Mouse (Mus musculus) midbrain, embryonic 12.5 days (tissue): ENCODE measurements at regions not wholly inside any gene's neighbourhood (a gene's known extent, or its start where the extent isn't known, plus 50 kb on each side); places are given as distances from the start of the nearest gene placed in this dataset.
A peak's percentile ranks its signal among the peaks of the same experiment; 100 is the strongest.

Experiments used
- ATAC-seq: fragments of 200-750 bp; cut with Nextera tagmentation; 2 replicates; pipeline ENCODE4 v1.8.0; 2017; ENCODE audit warnings: low read depth, moderate TSS enrichment, moderate library complexity; ENCODE audit not compliant: low FRiP score
- H3K27ac ChIP-seq: fragments of 300-500 bp; sonication (generic); replicated peaks from 2 replicates; pipeline ENCODE4 v1.5.1; 2016; ENCODE audit warnings: mild to moderate bottlenecking
- H3K27me3 ChIP-seq: fragments of 300-500 bp; sonication (generic); 2 replicates; pipeline ENCODE4 v1.6.1; 2016; ENCODE audit warnings: mild to moderate bottlenecking
- H3K36me3 ChIP-seq: fragments of 300-500 bp; sonication (generic); 2 replicates; pipeline ENCODE4 v1.6.1; 2016
- H3K4me1 ChIP-seq: fragments of 300-500 bp; sonication (generic); 2 replicates; pipeline ENCODE4 v1.6.1; 2016
- H3K4me2 ChIP-seq: fragments of 300-500 bp; sonication (generic); replicated peaks from 2 replicates; pipeline ENCODE4 v1.6.1; 2016; ENCODE audit warnings: mild to moderate bottlenecking, moderate library complexity
- H3K4me3 ChIP-seq: fragments of 300-500 bp; sonication (generic); 2 replicates; pipeline ENCODE4 v1.5.1; 2016; ENCODE audit warnings: mild to moderate bottlenecking
- H3K9ac ChIP-seq: fragments of 300-500 bp; sonication (generic); replicated peaks from 2 replicates; pipeline ENCODE4 v1.6.1; 2016; ENCODE audit warnings: mild to moderate bottlenecking, moderate library complexity
- H3K9me3 ChIP-seq: fragments of 300-500 bp; sonication (generic); 2 replicates; pipeline ENCODE4 v1.6.1; 2016; ENCODE audit warnings: mild to moderate bottlenecking
- WGBS: fragments of 180-500 bp; shearing (Covaris S2); methylation state at CpG from one replicate; pipeline ENCODE4 v1.1.7; 2016; 5-methylcytosine and 5-hydroxymethylcytosine counted together

GRCm38 (mm10) chr4:52666768-52667480 is 70.8 kb downstream of the Toporsl start:
- Histone ChIP-seq H3K4me1 (no peaks in the 10 kb centered on the region), H3K4me2 (no peak overlapping the region), H3K27ac (no peak overlapping the region), H3K9me3 (no peaks in the 10 kb centered on the region), H3K4me3 (no peak overlapping the region), H3K36me3 (no peaks in the 10 kb centered on the region), H3K9ac (no peak overlapping the region), H3K27me3 (no peaks in the 10 kb centered on the region)
- ATAC-seq, result no peak
- WGBS, result 81% methylated on average over 5 of the region's 5 CpGs

GRCm38 (mm10) chr4:52709563-52709962 is 104.8 kb upstream of the Olfr275 start:
- ATAC-seq, result no peak
- H3K36me3 ChIP-seq, result no peaks in the 10 kb centered on the region
- 71% methylated on average over 2 of the region's 2 CpGs for WGBS

GRCm38 (mm10) chr4:52726203-52726602 is 88.2 kb upstream of the Olfr275 start:
- no peaks in the 10 kb centered on the region for H3K36me3 ChIP-seq
- ATAC-seq, result no peak
- no peaks in the 10 kb centered on the region for H3K4me1 ChIP-seq
- no peak overlapping the region for H3K4me3 ChIP-seq
- no peaks in the 10 kb centered on the region for H3K27me3 ChIP-seq
- no peak overlapping the region for H3K9ac ChIP-seq
- 76% methylated on average over 6 of the region's 6 CpGs for WGBS
- H3K9me3 ChIP-seq, result no peaks in the 10 kb centered on the region
- H3K4me2 ChIP-seq, result no peak overlapping the region
- H3K27ac ChIP-seq, result no peak overlapping the region

More at GRCm38 (mm10) chr4:52709563-52709962, 104.8 kb upstream of the Olfr275 start:
- no peak overlapping the region for H3K27ac ChIP-seq
- H3K4me2 ChIP-seq, result no peak overlapping the region
- no peaks in the 10 kb centered on the region for H3K4me1 ChIP-seq
- H3K27me3 ChIP-seq, result no peaks in the 10 kb centered on the region
- no peak overlapping the region for H3K9ac ChIP-seq
- H3K9me3 ChIP-seq, result no peaks in the 10 kb centered on the region
- no peak overlapping the region for H3K4me3 ChIP-seq

GRCm38 (mm10) chr4:52726625-52727297 is 87.6 kb upstream of the Olfr275 start:
- Histone ChIP-seq H3K27me3 (no peaks in the 10 kb centered on the region), H3K27ac (no peak overlapping the region), H3K9ac (no peak overlapping the region), H3K4me1 (no peaks in the 10 kb centered on the region), H3K4me3 (no peak overlapping the region), H3K4me2 (no peak overlapping the region), H3K9me3 (no peaks in the 10 kb centered on the region), H3K36me3 (no peaks in the 10 kb centered on the region)
- 28% methylated on average over 14 of the region's 14 CpGs for WGBS
- ATAC-seq, result peak; percentile 80

- 90% methylated on average over 8 of the region's 8 CpGs for WGBS
- no peaks in the 10 kb centered on the region for H3K27me3 ChIP-seq
- no peak overlapping the region for H3K9ac ChIP-seq
- no peaks in the 10 kb centered on the region for H3K9me3 ChIP-seq
- no peaks in the 10 kb centered on the region for H3K4me1 ChIP-seq
- no peak overlapping the region for H3K4me3 ChIP-seq
- H3K36me3 ChIP-seq, result no peaks in the 10 kb centered on the region
- no peak overlapping the region for H3K4me2 ChIP-seq
- ATAC-seq, result no peak
- no peak overlapping the region for H3K27ac ChIP-seq
Observed at GRCm38 (mm10) chr4:52733141-52733540, 81.3 kb upstream of the Olfr275 start.

GRCm38 (mm10) chr4:52739543-52740474 is 74.6 kb upstream of the Olfr275 start:
- no peak overlapping the region for H3K9ac ChIP-seq
- 75% methylated on average over 9 of the region's 9 CpGs for WGBS
- H3K4me3 ChIP-seq, result no peak overlapping the region
- H3K36me3 ChIP-seq, result no peaks in the 10 kb centered on the region
- no peaks in the 10 kb centered on the region for H3K27me3 ChIP-seq
- no peaks in the 10 kb centered on the region for H3K4me1 ChIP-seq
- H3K27ac ChIP-seq, result no peak overlapping the region
- H3K9me3 ChIP-seq, result no peaks in the 10 kb centered on the region
- ATAC-seq, result no peak; the same call in 1 of the 2 replicates
- no peak overlapping the region for H3K4me2 ChIP-seq

GRCm38 (mm10) chr4:52752838-52753509 is 61.4 kb upstream of the Olfr275 start:
- H3K4me3 ChIP-seq, result no peak overlapping the region
- no peaks in the 10 kb centered on the region for H3K9me3 ChIP-seq
- H3K9ac ChIP-seq, result no peak overlapping the region
- no peaks in the 10 kb centered on the region for H3K4me1 ChIP-seq
- no peak overlapping the region for H3K4me2 ChIP-seq
- H3K27me3 ChIP-seq, result no peaks in the 10 kb centered on the region
- no peak overlapping the region for H3K27ac ChIP-seq
- H3K36me3 ChIP-seq, result no peaks in the 10 kb centered on the region
- no peak for ATAC-seq
- 65% methylated on average over 8 of the region's 8 CpGs for WGBS
